Mouse (Mus musculus) MEL-GATA-1-ER (cell line): ENCODE measurements around the gene Svep1.

ENCODE experiments used
- DNase-seq: peaks from one replicate; pipeline ENCODE4 v3.0.0-alpha.2; 2012; ENCODE audit warnings: low read depth; ENCODE audit errors: extremely low read depth

Gene Svep1

DNA sequence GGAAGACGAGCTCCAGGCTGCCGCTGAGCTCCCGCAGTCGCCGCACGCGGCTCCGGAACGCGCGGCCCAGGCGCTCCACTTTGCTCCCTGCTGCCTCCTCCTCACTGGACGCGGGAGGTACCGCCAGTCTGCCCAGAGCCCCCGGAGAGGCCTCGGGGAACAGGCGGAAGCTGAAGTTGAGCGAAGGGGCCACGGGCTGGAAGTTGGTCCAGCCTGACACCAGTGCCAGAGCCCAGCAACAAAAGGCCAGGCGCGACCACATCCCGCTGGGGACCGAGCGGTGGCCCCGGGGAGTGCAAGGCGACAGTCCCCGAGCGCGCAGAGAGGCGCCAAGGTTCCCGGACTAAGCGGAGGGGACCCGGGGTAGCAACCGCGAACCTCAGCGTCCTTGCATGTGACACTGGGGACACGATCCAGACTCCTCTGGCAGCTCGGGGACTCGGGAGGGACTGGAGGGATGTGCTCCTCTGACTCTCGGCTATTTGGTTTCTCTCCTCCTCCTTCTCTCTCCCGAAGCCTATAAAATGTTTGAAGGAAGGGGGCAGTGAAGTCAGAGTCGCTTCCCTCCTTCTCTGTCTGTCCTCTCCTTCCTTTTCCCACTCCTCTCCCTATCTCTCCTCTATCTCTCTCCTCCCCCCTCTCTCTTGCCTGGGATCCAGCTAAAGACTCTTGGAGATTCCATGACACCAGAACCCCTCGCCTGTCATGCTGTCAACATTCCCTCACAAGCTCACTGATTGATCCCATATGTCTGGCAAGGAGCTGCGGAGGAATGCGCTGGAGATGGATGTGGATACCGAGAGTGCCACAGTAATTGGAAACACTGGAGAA lies at the start of gene Svep1:
Gene Svep1, minus strand, starts transcription at position 745 of the 831 bp plus-strand sequence.
- no peak for DNase-seq

- no peak for DNase-seq
Observed at GRCm38 (mm10) chr4:58253410-58253809, 46.8 kb upstream of the Svep1 start.

DNA sequence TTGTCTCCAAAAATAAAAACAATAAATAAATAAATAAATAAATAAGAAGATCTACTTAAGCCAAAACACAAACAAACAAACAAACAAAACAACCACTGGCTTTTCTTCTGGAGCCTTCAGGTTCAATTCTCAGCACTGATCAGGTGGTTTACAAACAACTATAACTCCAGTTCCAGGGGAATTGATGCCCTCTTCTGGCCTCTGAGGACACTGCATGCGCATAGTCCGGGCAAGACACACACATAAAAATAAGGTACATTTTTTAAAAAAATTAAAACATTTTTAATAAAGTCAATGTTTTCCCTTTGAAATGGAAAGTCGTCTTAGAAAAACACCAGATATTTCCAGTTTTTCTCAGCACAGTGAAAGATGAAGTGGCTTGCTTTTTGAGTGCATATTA lies 45.7 kb upstream of the Svep1 start:
- DNase-seq = no peak

GRCm38 (mm10) chr4:58245544-58245943 lies 38.9 kb upstream of the Svep1 start:
- no peak for DNase-seq

DNA sequence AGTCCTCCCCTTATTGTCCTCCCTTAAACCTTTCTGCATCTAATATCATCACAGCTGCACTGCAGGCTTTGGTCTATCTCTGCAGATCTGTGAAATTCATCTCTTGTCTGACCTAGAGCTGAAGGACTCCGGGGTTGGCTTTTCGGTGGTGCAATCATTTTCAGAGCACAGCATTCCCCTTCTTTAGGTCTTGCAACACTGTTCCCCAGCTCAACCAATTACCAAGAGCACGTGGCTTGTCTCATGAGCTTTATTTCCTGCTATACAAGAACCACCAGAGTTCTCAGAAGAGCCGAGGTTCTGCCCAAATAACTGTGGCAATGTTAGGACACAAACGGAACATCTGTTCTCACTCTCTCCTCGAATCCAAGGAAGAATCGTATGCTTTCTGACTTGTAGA lies 33.8 kb upstream of the Svep1 start:
- no peak for DNase-seq

DNA sequence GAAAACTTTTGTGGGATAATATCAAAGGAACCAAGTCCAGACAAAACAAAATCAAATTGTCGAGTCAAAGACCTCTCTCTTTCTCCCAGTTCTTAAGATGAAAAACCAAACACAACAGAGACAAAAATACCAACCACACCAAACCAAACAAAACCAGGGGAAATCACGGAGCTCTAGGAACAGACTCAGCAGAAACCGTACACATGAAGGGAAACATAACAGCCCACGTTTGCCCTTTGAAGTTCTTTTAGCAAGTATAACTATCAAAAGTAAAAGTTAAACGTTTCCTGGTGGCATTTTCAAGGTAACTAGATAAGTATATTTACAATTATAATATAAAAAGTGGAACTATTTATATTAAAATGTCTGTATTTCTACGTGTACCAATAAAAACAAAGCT lies 29.2 kb upstream of the Svep1 start:
- DNase-seq = no peak

DNA sequence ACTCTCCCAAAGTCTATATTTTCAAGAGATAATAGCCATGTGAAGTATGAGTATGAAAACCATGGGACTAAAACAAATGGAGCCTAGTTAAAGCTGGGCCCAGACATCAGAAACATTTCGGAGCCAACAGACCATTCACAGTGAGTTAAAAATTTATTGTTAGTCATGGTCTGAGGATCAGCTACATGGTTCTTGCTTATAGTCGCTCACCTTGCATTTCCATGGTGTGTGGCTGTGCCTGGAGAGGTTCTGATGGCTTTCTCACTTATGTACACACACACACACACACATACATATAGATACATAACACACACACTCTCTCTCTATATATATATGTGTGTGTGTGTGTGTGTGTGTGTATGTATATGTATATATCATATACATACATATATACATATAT lies 16.8 kb upstream of the Svep1 start:
- no peak for DNase-seq

DNA sequence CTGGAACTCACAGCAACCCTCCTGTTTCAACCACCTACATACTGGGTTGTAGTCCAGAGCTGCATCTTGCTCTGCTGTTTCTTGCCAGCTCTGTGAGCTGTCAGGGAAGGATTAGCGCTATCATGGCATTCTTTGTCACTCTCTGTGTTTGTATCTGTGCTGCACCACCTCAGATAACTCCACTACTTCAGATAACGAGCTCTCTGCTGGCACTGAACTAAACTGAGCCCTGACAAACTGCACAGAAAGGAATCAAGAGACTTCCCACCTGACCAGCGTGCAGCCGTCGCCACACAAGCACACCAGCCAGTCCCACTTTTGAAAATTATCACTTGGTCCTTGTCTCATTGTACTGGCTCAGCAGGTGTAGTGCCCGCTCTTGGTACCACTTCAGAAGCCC lies 4.7 kb upstream of the Svep1 start:
- no peak for DNase-seq

GRCm38 (mm10) chr4:58210557-58211090 lies 4.0 kb upstream of the Svep1 start:
- no peak for DNase-seq

- DNase-seq = no peak
Observed at GRCm38 (mm10) chr4:58205750-58206114, 927 bp downstream of the Svep1 start.

GRCm38 (mm10) chr4:58201703-58202102 lies 5.0 kb downstream of the Svep1 start:
- no peak for DNase-seq

DNA sequence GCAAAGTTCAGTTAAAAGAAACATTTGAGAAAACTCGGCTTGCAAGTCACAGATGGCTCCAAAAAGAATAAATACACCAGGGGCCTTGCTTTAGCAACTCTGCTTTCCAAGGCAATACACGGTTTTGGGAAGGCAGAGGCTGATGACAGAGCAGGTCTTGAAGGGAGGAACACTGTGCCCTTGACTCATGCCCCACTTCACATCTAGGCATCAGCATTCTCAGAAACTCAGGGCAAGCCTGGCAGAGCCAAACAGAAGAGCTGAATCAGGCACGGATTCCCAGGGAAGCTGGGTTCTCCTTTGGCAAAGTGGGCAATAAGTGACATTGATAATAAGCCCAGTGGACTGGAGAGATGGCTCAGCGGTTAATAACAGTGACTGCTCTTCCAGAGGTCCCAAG lies 5.8 kb downstream of the Svep1 start:
- DNase-seq = no peak

- no peak for DNase-seq
Observed at GRCm38 (mm10) chr4:58197230-58197629, 9.4 kb downstream of the Svep1 start.

DNA sequence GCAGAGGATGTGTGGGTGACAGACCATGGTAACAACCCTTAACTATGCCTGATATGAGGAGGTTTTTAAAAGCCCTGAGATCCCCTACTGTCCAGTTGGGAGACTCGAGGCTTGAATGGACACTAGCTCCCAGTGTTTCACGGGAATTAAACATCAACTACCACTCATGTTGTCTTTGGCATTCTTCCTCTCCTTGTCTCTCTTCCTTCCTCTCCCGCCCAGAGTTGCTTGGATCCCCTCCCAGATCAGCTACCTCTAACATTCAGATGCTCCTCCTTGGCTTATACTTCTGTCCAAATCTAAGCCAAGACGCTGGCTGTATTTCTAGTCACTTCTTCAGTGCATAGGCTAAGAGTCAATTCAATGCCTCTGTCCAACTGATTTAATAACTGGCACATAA lies 9.9 kb downstream of the Svep1 start:
- DNase-seq = no peak

- no peak for DNase-seq
Observed at GRCm38 (mm10) chr4:58195936-58196335, 10.7 kb downstream of the Svep1 start.

DNA sequence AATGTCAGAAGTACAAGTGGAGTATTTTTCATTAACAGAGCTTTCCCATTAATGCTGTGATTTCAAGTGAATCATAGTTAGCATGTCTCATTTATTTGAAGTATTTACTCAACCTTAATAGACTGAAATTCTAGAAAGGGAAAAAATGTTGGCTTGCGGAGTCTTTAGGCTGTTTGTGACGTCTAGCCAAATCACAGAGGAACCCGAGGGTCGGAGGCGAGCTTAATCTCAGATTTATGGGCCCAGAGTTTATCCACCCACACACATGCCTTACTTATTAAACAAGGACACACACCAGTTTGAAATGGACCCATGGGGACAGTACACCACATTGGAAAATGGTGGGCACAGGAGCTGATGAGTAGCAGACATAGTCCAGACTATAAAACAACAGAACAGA lies 17.4 kb downstream of the Svep1 start:
- no peak for DNase-seq

DNA sequence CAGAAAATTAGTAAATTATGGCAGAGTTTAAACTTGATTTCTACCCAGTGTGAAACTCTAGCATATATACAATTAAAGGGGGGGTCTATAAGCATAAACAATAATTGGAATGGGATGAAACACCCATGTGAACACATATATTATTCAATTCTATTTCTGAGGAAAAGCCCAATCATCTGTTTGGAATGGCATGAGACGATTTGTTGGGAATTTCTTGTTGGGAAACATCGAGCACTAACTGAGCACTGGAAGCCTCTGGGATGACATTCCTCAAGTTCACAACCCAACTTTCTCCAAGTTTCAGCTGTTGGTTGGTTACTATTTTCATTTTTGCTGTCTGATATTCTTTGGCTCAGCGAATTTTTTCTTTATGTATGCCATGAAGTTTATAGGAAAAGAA lies 21.3 kb downstream of the Svep1 start:
- no peak for DNase-seq

GRCm38 (mm10) chr4:58184681-58185341 lies 21.8 kb downstream of the Svep1 start:
- DNase-seq = no peak

GRCm38 (mm10) chr4:58183897-58184296 lies 22.8 kb downstream of the Svep1 start:
- DNase-seq = no peak

DNA sequence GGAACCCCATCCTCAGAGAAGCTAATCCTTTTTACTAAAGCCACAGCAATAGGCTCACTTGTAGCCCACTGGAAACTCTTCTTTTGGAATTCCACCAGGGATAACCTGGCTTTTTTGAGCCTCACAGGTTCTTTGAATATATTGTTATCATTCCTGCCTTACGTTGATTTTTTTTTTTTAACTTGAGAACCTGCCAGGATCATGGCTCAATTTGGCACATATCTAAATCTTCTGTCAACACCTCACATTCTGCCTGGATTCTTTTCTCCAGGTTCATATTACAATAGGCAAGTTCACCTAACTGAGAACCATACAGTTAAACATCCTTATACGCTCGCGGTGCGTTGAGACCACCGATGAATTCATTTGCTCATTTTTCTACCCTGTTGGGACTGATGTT lies 28.2 kb downstream of the Svep1 start:
- DNase-seq = no peak

DNA sequence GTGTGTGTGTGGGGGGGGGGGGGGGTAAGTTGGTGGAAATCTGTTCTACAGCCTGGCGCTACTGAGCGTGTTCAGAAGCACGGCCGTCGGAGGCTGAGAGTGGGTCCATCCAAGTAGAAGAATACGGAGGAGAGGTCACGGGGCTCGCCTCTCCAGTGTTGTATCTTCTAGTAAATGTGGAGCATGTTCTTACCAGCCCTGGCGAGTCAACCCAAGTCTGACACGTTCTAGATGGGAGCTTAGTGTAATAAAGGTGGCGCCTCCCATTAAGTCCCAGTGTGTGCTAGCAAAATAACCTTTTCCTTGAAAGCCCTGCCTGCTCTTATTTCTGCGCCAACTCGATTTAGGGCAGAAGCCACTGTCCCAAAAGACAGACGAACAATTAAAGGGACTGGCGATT lies 29.4 kb downstream of the Svep1 start:
- no peak for DNase-seq

DNA sequence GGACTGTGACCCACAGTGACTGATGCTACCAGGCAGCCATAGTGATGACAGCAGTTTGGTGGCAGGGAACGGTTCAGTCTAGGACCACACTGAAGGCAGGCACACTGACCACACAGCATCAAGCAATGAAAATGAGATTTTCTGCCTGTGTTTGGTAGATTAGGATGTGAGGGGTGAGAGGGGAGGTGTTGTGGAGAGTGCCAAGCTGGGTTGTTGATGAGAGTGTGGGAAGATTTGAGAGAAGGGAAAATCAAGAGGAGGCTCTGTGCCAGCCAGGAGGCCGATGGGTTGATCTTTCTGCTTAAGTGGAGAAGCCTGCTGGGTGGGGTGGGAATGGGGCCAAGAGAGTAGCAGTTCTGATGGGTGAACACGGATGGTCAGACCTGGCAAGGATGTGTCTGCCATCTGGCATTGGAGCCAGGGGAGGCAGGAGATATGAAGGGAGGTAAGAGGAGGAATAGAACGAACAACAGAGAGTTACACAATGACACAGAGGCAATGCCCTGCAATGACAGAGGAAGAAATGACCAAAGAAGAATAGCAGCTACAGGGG lies 32.1 kb downstream of the Svep1 start:
- DNase-seq = no peak

- DNase-seq = no peak
Observed at GRCm38 (mm10) chr4:58173401-58173800, 33.3 kb downstream of the Svep1 start.
